Mouse (Mus musculus) spleen, embryonic (tissue): ENCODE results near the gene Chn1.

Experiments
- CTCF ChIA-PET: fragments of 350-600 bp; sonication (Branson Sonifier 250); formaldehyde crosslinking; loops from one replicate; lab custom pipeline; 2022; lab: Charles Lee

Chn1 gene

GRCm38 (mm10) chr2:73561665-73562063 is 213.5 kb downstream of the Chn1 start:
- CTCF ChIA-PET = no interaction called here

DNA sequence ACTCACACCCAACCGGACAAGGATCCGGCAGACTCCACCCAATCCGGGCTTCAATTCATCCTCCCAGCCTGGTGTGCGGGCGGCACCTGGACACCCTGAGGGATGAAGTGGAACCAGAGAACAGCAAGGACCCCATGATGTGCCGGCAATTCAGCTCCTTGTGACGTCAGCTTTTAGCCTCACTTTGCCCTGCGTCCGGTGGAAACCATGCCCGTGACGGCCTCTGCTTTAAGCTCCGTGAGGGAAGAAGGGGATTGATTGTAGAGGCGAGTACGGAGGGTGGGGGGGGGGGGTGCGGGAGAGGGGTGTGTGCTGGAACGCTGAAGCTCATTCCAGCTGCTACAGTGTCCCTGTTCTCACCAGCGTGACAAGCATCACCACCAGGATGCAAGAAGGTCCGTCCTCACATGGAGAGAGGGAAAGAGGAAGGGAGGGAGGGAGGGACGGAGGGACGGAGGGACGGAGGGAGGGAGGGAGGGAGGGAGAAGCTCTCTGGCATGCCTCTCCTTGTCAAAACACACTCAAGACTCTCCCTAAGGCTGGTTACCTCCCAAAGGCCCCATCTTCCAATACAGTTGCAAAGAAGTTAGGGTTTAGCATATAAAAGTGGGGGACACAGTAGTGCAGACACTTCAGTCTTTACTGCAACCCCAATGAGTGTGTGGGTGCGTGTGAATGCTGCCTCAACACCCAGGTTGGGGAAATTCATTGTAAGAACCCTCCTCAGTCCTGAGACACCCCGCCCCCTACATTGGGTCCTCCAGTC is 214.1 kb downstream of the Chn1 start:
- CTCF ChIA-PET = no interaction called here
